Mouse (Mus musculus) cerebellum, postnatal 36 days (tissue): Measurements from ENCODE around the gene Mrpl2.

Source experiments
- DNase-seq, 2 experiments: peaks; one replicate each; pipeline ENCODE4 v3.0.0; 2021 to 2022; ENCODE audit warnings: mixed read lengths in 2 of 2

Mrpl2 gene

DNA sequence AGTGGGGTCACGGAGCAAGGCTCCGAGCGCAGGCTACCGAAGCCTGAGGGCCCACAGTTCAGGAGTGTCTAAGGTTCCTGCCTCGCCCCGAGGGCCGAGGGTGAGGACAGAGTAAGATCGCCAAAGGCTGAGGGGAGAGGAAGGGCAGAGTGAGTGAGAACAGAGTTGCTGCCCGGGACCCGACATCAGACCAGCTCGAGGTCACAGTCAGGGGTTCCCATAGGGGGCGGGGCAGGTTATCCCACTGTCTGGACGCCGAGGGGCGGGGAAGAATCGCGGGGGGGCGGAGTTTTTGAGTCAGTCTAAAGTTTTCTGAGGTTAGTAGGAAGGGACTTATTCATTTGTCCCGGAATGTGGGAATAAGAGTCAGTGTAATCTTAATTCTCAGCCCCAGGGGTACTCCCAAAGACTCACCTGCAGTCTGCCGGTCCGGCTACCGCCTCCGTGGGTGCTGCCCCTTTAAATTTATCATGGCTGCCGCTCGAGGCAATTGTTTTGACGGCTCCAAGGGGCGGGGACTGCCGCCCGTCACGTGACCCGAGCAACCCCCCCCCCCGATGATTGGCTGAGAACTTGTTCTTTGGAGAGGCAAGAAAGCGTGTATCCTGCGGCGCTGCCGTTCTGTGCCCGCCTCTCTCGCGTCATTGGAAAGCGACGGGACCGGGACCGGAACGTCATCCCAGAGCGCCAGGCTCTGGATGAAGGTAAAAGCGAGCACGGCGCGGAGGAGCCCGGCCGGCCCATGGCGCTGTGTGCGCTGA lies at the start of gene Mrpl2, which contains the start of gene Klc4:
Gene Mrpl2, plus strand, starts transcription at position 669 of the 761 bp plus-strand sequence.
Gene Klc4, minus strand, starts transcription at position 462 of the 761 bp plus-strand sequence.
- peak; percentile 99 to 100 for DNase-seq

DNA sequence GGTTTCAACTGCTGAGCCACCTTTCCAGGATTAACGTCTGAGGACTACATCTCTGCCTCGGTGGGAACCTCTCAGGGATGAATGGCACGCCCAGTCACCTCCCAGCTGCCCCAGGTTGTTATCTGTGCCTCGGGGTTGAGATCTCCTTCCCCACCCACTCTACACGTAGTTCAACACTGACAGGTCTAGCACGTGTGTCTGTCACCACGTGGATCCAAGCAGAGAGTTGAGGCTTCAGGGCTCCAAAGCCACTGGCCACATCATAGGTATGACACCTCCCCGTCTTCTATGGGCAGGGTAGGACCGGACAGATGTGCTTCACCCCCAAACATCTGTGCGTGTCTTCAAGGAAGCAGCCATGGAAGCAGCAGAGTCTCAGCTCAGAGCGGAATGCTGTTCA lies 48.1 kb upstream of the Mrpl2 start:
- no peak for DNase-seq

DNA sequence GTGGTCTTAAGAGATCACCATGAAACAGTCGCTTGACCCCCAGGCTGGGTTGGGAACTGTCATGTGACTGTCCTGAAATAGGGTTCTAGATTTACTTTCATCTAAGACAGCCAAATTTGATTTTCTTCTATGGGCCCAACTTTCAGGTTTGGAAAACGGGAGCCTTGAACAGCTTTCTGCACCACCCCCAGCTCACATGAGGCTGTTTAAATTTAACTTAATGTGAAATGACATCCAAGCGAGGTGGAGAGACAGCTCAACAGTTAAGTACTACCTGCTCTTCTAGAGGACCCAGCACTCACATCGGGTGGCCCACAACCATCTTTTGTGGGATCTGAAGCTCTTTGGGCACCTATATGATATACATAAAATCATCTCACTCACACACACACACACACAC lies 47.1 kb upstream of the Mrpl2 start:
- DNase-seq = no peak

DNA sequence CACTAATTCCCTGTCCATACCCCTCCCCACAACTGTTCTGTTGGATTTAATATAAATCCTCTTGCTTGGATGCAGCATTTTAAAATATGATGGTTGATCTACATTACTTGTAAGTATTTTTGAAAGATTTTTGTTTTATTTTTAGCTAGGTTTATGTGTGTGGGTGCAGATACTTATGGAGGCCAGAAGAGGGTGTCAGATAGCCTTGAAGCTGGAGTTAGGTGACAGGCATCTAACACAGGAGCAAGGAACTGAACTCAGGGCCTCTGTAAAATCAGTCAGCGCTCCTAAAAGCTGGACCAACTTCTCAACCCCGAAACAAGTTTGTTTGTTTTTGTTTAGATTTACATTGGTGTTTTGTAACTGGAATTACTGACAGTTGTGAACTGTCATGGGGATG lies 45.5 kb upstream of the Mrpl2 start:
- DNase-seq = no peak

DNA sequence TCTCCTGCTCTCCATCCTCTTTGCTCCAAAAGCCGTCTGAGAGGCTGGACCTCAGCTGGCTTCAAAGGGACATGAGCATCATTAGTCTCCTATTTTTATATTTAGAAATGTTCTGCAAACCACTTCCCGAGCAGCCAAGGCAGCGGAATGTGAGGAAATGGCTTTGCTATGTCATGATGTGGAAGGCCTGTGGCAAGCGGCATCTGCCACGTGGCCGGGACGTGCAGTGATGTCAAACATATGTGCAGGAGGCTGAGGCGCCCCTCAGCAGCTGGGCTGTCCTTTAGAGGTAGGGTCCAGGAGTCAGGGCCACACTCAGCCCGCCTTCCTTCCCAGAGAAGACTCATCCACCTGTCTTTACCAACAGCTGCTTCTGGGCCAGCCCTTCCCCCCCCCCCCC lies 43.8 kb upstream of the Mrpl2 start:
- DNase-seq = no peak

DNA sequence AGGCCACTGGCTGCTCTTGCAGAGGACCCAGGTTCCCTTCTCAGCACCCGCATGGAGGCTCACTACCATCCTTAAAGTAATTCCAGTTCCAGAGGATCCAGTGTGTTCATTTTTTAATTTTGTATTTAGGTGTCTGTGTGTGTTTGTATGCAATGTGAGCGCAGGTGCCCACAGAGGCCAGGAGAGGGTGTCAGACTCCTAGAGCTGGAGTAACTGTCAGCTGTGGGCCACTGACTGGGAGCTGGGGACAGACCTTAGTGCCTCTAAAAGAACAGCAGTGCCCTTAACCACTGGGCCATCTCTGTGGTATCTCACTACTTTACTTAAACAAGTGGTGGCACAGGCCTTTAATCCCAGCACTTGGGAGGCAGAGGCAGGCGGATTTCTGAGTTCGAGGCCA lies 42.8 kb upstream of the Mrpl2 start:
- DNase-seq = no peak

DNA sequence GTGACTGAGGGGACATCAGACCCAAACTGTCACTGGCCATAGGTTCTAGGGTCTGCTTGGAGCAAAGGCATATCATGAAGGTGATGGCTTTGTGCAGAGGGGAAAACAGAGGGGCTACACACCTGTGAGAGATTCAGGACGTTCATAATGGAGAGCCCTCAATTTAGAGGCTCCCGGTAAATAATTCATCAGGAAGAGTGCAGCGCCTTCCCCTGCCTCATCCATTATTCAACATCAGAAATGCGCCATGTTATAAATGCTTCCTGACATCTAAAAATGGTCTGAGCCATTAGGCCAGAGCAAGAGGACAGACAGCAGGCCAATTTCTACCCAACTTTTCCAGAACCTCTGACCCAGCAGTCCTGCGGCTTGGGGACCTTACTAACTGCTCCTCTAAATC lies 40.9 kb upstream of the Mrpl2 start:
- DNase-seq = no peak

DNA sequence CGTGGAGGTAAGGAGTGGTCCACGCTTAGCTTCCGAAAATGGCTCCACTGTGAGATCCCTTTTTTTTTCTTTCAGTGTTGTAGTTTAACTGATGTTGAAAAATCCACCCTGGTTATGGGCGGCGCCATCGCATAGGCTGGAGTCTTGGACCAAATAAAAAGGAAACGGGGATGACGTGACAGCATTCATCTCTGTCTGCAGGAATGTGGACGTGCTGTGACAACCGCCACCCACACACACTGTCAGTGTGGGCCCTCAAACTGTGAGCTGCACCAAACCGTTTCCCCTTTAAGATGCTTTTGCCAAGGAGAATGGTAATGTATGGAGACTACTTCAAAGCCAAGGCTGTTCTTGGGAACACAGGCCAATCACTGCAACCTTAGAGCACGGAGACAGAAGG lies 40.0 kb upstream of the Mrpl2 start:
- DNase-seq = no peak

DNA sequence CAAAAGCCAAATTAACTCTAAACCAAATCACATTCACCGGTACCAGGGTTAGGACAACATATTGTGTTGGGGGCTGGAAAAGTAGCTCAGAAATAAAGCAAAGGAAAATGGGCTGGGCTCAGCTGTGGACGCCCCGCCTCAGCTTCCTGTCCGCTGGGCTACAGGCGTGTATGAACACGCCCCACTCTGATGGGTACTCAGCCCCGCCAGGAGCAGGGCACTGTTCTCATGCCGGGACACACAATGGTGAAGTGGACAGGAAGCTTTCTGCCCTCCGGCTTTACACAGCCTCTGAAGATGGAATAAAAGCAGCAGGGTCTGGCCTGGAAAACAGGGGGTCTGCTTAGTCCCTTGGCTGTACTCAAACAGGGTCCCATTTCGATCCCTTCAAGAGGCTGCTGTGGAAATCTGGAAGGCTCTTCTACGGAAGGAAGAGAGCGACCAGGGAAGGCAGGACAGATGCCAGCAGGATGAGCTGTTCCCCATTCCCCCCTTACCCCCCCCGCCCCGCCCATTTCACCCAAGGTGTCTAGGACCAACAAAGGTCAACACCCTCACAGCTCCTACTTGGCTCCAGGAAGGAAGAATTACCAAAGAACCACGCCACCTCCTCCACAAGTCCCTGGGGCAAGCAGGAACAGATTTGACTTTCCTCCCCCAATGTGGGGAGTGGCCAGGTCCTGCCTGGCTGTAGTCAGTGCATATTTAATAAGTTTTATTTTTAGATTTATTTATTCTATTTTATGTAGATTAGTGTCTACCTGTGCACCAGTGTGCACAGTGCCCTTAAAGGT lies 36.1 kb upstream of the Mrpl2 start:
- no peak for DNase-seq

DNA sequence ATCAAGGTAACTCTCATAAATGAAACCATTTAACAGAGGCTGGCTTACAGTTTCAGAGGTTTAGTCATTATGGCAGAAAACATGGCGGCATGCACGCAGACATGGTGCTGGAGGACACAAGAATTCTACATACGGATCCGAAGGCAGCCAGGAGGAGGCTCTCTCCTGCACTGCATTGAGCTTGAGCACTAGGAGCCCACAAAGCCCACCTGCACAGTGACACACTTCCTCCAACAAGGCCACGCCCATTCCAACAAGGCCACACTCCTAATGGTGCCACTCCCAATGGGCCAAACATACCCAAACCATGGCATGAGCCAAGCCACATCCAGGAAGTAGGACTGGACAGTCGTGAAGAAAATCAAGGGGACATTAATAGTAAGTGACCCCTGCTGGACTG lies 34.7 kb upstream of the Mrpl2 start:
- DNase-seq = no peak

DNA sequence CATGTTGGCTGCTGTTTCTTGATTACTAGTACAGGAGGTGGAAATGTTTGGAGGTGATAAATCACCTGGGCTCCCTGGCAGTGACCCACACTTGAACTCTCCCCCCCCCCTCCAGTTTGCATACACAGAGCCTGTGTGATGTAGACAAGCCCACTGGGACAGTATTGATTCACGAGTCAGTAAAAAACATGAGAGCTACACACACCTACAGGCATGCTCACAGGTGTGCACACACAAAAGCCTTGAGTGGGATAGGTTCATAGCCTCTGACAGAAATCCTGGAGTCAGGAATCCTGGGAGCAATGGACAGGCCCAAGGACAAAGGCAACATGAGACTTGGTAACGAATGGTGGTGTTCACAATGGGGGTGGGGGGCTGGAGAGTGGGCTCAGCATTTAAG lies 33.8 kb upstream of the Mrpl2 start:
- no peak for DNase-seq

DNA sequence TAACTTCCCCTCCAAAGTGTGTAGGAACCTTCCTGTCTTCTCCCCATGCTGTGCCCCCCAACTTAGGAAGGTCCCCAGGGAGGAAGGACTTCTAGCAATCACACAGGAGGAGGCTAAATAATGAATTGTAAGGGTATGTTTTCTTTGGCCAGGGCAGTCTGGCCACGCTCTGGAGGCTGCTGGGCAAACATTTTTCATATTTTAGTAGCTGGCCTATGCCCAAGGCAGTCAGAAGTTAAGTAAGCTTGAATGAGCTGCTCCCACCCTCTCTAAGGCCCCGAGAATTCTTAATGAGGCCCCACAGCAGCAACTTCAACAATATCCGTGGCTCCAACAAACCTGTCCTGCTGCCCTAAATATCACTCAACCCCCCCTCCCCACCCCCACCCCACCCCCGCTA lies 33.2 kb upstream of the Mrpl2 start:
- DNase-seq = no peak

DNA sequence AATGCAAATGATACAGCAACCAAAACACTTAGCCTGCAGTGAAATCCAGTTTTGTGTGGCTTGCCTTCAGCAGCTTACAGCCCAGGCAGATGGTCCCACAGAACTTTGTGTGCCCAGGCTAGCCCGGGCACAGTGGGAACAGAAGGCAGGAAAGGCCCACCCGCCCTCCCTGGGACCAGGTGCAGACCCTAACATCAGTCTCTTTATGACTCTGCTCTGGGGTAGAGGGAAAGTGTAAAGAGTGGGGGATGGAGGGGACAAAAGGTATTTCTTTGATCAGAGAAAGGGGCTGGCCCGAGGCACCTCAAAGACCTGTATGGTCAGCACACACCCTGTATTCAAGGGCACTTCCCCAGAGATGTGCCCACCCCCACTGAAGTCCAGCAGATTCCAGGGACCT lies 32.8 kb upstream of the Mrpl2 start:
- no peak for DNase-seq

DNA sequence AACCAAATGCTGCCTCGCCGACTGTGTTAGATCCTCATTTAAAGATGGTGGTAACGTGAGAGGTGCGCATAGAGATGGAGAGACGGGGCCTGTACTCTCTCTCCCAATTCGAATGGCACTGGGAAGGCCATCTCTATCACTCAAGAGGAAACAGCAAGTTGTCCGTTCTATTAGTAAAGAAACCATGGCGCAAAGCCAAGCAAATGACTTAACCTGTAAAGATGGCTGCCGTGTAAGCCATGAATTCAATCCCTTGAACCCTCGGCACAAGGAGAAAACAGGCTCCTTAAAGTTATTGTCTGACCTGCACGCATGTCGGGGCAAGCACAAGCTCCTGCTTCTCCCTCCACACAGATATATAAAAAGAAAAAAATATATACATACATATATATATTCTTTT lies 28.2 kb upstream of the Mrpl2 start:
- DNase-seq = no peak

DNA sequence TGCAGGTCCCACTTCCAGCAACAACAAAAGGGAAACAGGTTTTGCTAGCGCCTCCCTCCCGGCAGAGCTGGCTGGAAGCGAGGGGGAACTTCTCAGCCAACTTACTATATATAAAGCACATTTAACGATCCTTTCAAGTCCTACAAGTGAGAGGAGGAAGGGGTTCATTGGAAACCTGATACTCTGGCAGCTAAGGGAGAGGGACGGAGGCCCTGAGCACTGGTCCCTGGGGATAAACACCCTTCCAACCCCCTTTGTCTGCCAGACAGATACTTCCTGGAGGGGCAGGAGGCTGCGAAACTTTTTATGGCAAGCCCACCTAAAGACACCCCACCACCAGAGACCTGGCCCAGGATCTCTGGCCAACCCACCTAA lies 27.6 kb upstream of the Mrpl2 start:
- DNase-seq = no peak

DNA sequence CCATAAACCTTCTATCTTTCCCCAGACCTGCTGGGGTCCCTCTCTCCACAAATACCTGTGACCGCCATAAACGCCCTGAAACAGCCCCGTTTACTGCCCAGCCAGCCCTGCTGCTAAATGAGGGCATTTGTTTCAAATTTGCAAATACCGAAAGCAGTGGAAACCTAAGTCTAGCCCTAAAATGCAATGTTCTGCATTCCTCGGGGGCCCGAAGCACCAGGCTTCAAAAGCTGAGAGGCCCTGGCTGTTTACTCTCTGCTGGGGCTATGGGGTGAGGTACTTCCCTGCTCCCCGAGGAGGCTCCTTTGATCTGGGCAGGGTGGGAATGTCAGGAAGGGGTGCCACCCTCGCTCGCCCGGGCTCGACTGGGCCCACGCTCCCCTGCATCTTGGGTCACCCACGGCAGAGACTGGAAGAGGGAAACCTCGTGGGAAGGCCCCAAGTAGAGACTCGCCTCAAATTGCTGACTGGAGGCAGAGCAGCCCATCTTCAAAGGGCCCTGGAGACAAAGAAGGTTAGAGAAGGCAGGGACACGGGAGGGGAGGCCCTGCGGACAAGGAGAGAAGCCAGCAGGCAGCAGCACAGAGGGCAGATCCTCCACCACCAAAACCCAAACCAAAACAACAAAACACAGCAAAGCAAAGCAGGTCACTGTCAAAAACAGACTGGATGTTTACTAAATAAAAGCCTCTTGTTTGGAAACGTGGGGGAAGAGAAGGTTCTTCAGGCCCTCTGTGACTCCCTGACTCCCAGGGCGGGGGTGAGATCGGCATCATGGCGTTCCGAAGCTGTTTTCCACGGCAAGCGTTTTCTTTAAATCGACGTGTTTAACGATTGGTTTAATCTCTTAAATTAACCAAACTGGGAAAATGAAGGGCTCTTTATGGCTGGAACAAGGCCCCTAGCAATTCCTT lies 27.0 kb upstream of the Mrpl2 start:
- no peak for DNase-seq

DNA sequence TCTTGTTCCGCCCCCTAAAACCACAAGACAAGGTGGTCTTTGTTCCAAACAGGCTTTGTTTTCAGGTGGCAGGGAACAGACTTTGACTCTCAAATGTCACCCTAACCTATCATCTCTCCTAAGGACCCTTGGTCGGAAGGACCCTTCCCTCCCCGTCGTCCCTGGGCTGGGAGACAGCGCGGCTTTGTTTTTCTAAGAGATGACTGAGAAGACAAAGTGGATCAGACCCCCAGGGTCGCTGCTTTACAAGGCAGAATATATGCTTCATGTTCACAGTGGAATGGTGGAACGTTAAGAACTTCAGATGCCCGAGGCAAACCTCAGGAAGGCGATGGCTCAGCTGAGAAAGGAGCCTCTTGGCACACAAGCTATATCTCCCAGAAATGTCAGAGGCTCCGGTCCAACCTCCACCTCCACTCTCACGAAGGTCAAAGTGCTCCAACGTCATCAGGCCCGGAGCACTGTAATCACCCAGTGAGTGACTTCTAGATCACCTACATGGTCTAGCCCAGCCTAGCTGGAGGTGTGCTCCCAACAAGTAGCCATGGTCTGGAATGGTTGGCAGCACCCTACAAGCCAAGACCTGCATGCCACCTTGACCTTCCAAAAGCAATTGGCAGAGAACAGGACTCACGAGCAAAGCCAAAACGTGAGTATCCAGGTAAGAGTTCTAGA lies 26.2 kb upstream of the Mrpl2 start:
- no peak for DNase-seq

DNA sequence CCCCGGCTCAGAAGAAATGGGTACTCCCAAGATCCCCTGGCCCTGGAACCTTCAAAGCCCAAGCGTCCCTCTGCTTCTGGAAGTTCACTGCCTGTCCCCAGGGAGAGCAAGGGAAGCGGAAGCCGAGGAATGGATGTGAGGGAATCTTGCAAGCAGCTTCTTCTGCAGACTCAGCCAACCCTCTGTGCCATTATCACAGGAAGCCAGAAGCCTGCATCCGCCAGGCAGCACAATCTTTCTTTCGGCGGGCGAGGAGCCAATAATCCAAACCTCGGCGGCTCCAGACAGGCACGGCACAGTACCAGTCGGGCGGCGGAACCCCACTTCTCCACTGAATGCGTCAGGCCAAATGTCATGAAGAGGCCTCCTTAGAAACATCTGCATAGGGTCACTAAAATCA lies 24.7 kb upstream of the Mrpl2 start:
- peak; percentile 55 to 64 for DNase-seq

DNA sequence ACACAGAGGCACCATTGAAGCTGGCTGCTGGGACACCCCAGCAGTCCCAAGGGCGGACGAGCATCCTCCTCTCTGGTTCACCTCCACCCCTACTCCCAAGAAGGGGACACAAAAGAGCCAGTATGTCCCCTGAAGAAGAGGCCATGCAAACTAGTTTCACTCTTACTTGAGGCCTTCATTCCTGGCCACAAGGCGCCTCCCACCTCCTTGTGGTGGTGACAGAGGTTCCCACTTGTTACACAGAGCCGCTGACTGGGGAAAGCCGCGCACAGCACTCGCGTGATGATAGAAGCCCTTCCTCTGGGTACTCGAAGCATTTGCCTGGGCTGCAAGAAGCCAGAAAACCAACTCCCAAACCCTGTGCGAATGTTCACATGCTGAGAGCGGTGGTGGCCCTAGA lies 23.8 kb upstream of the Mrpl2 start:
- DNase-seq = no peak

DNA sequence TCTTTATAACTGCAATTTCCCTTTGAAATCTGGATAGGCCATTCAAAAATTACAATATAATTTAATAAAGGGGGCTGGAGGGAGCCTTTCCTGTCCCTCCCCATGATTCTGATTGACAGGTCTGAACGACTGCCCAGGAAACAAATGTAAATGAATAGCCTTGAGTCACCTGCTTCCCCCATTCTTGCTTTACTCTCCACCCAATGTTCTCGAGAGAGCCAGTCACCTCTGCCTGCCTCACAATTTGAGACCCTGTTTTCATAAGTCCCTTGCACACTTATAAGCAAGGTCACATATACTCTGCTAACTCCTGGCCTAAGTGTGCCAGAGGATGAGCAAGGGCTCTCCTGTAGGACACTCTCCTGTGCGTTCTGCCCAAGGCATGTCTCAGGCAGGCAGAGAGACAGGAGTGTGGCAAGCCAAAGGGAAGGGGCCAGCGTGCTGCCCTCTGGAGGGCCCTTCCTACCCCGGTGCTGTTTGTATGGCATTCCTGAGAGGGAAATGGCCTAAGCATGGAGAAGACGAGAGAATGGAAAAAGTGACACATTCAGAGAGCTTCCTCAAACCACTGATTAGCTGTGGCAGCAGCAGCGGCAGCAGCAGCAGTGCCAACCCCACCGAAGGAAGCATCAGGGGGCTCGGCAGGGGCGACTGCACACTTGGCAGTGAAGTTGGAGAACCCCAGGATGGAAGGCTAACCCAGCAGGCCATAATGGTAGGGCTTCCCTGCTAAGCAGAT lies 22.0 kb upstream of the Mrpl2 start:
- DNase-seq = no peak

DNA sequence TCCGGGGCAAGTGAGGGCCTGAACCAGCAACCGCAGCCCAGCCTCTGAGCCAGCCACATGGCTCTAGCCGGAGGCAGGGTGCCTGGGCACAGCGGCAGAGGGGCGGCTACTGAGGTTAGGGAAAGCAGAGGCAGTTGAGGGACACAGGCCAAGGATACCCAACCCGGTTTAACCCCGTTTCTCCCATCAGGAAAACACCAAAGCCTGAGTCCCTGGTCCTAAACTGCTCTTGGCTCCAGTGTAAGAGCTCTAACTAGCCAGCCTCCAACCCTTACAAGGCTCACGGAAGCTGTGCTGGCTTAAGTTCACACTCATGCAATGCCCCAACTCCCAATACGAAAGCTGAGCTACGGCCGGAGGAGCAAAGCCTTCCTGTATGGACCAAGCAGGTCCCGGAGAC lies 21.4 kb upstream of the Mrpl2 start:
- no peak for DNase-seq

DNA sequence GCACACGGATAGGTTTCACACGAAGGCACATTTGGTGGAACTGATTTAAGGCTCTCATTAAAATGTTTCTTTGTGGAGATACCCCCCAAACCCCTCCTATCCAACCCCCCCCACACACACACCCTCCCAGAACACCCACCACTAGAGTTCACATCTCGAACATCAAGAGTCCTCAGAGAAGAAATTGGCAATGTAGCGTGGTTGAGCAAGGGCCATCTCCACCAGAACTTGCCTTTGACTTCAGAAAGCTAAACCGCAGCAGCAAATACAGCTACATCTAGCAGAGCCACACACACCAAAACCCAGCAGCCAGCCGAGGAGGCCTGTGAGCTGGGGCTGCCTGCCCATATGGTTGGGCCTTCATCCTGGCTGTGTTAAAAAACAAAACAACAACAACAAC lies 18.6 kb upstream of the Mrpl2 start:
- no peak for DNase-seq
